Mouse (Mus musculus) spleen, postnatal 4 days (tissue): Measurements from ENCODE around the gene Vps53.
"Not testable (repeated sequence)": the region's sequence is repeated elsewhere in the genome, so short reads cannot be mapped to it uniquely, and the experiment has no call there.

Experiments
- DNase-seq, 2 experiments: peaks; one replicate each; pipeline ENCODE4 v3.0.0; 2022; ENCODE audit warnings: low spot score in 2 of 2

Gene Vps53

GRCm38 (mm10) chr11:76179495-76180145, at the start of gene Vps53, which contains the start of gene Fam57a:
Vps53 (minus strand) TSS chr11:76179647.
Fam57a (plus strand) TSS chr11:76179671.
- peak; percentile 83 to 89 for DNase-seq

- DNase-seq: no peak
Observed at GRCm38 (mm10) chr11:76225051-76225450, 45.6 kb upstream of the Vps53 start.

GRCm38 (mm10) chr11:76224631-76225030, 45.2 kb upstream of the Vps53 start:
- no peak for DNase-seq

GRCm38 (mm10) chr11:76217390-76217800, 37.9 kb upstream of the Vps53 start, which contains the start of the genes Dbil5 and Gemin4:
Dbil5 (plus strand) TSS chr11:76217608.
Gemin4 (minus strand) TSS chr11:76217664.
- peak; percentile 96 to 99 for DNase-seq

GRCm38 (mm10) chr11:76216681-76217389, 37.4 kb upstream of the Vps53 start:
- peak in 1 of 2 experiments; percentile 23 for DNase-seq

- DNase-seq: no peak
Observed at GRCm38 (mm10) chr11:76216049-76216540, 36.6 kb upstream of the Vps53 start.

GRCm38 (mm10) chr11:76215011-76215410, 35.6 kb upstream of the Vps53 start:
- DNase-seq: no peak

GRCm38 (mm10) chr11:76213841-76214240, 34.4 kb upstream of the Vps53 start:
- no peak for DNase-seq

- not testable (repeated sequence) for DNase-seq
Observed at GRCm38 (mm10) chr11:76211595-76211994, 32.1 kb upstream of the Vps53 start.

- DNase-seq: no peak
Observed at GRCm38 (mm10) chr11:76210228-76210985, 31.0 kb upstream of the Vps53 start.

GRCm38 (mm10) chr11:76206793-76207192, 27.3 kb upstream of the Vps53 start:
- DNase-seq: no peak

GRCm38 (mm10) chr11:76201761-76202674, 22.6 kb upstream of the Vps53 start:
- peak; percentile 76 to 89 for DNase-seq

- DNase-seq: no peak
Observed at GRCm38 (mm10) chr11:76196977-76197469, 17.6 kb upstream of the Vps53 start.

GRCm38 (mm10) chr11:76196275-76196976, 17.0 kb upstream of the Vps53 start:
- no peak for DNase-seq

GRCm38 (mm10) chr11:76186908-76187307, 7.5 kb upstream of the Vps53 start:
- no peak for DNase-seq

GRCm38 (mm10) chr11:76183745-76184144, 4.3 kb upstream of the Vps53 start:
- DNase-seq: no peak

- no peak for DNase-seq
Observed at GRCm38 (mm10) chr11:76180146-76180540, 696 bp upstream of the Vps53 start.

- DNase-seq: peak in 1 of 2 experiments; percentile 20
Observed at GRCm38 (mm10) chr11:76178726-76179494, 537 bp downstream of the Vps53 start.

- DNase-seq: no peak
Observed at GRCm38 (mm10) chr11:76170207-76170606, 9.2 kb downstream of the Vps53 start.
